Mouse (Mus musculus): ENCODE measurements around the gene Gal3st2b.

DNA sequence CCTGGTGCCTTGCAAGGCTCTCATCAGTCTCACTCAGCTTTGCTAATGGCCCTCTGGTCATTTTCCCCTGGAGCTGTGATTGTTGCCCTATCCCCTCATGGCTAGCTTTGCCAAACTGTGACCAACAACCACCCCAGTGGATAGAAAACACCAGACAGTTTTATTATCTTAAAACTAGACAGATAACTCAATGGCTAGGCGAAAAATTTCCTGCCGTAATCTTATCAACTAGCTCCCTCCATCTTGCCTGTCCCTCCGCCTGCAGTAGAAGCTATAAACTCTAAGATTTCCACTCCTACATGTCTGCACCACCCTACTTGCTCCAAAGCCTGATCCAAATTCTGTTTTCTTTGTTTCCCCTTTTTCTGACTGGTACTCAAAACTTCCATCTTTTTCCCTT lies 68.1 kb downstream of the Gal3st2b start:
- TF ChIP-seq CTCF (IDR thresholded peaks at IDR 0.05; ENCODE audit: low read depth, low read length) (no peak), POLR2A (IDR thresholded peaks at IDR 0.05; ENCODE audit: insufficient read depth, low read length) (no peak), EP300 (IDR thresholded peaks at IDR 0.05; ENCODE audit: insufficient read depth, low read depth, low read length) (no peak)
